Mouse (Mus musculus) cortical plate, adult 2 months (tissue): Measurements from ENCODE around the gene Angptl3. TPM values are rescaled to one million over a fixed set of nuclear protein-coding genes. Genes with fewer than 3 reads are reported as not detected.

Experiments used
- H3K27ac ChIP-seq: fragments of 200-500 bp; 2 replicates; pipeline ENCODE4 v1.5.1; 2012; ENCODE audit warnings: low read length, control low read depth, inconsistent platforms; ENCODE audit not compliant: insufficient read depth
- H3K4me1 ChIP-seq: fragments of 200-500 bp; 2 replicates; pipeline ENCODE4 v1.6.1; 2011; ENCODE audit warnings: low read length; ENCODE audit not compliant: control insufficient read depth, insufficient read depth
- H3K4me3 ChIP-seq: fragments of 200-500 bp; 2 replicates; pipeline ENCODE4 v1.5.1; 2011; ENCODE audit warnings: mild to moderate bottlenecking, low read length, control low read depth; ENCODE audit not compliant: insufficient read depth
- CTCF ChIP-seq: fragments of 200-500 bp; IDR thresholded peaks from 2 replicates; pipeline ENCODE4 v1.5.1; 2011; ENCODE audit warnings: mild to moderate bottlenecking, control low read depth, low read length; ENCODE audit not compliant: insufficient read depth; ENCODE audit errors: extremely low read depth
- POLR2A ChIP-seq: fragments of 200-500 bp; IDR thresholded peaks from 2 replicates; pipeline ENCODE4 v1.6.1; 2011; ENCODE audit warnings: mild to moderate bottlenecking, low read length, control low read depth; ENCODE audit not compliant: insufficient read depth; ENCODE audit errors: extremely low read depth
- polyA plus RNA-seq: library from polyadenylated mRNA; depleted of rRNA; stranded (reverse); fragments of >200 nt; gene quantifications from 2 replicates; pipeline ENCODE4 v1.2.3, GENCODE M21; 2012; rRNA removed

Gene Angptl3
- polyA plus RNA-seq, 1 experiment = 0.38 TPM

- no peak overlapping the region for H3K27ac ChIP-seq
- TF ChIP-seq CTCF (no peak), POLR2A (no peak)
- H3K4me3 ChIP-seq = no peak overlapping the region
- H3K4me1 ChIP-seq = no peaks in the 10 kb centered on the region
Observed at GRCm38 (mm10) chr4:99046471-99046870, 15.7 kb downstream of the Angptl3 start.

- no peak overlapping the region for H3K4me3 ChIP-seq
- H3K4me1 ChIP-seq = no peaks in the 10 kb centered on the region
- TF ChIP-seq POLR2A = no peak
- no peak for TF ChIP-seq CTCF
- H3K27ac ChIP-seq = no peak overlapping the region
Observed at GRCm38 (mm10) chr4:99048581-99048980, 17.8 kb downstream of the Angptl3 start.

- no peak overlapping the region for H3K27ac ChIP-seq
- TF ChIP-seq POLR2A (no peak), CTCF (no peak)
- H3K4me1 ChIP-seq = no peaks in the 10 kb centered on the region; the same call in 1 of the 2 replicates
- H3K4me3 ChIP-seq = no peak overlapping the region
Observed at GRCm38 (mm10) chr4:99064524-99064923, 33.8 kb downstream of the Angptl3 start.

GRCm38 (mm10) chr4:99068806-99069205, 38.1 kb downstream of the Angptl3 start:
- Histone ChIP-seq H3K4me1 (no peaks in the 10 kb centered on the region; the same call in 1 of the 2 replicates), H3K4me3 (no peak overlapping the region), H3K27ac (no peak overlapping the region)
- TF ChIP-seq CTCF (no peak), POLR2A (no peak)

GRCm38 (mm10) chr4:99078005-99078404, 47.3 kb downstream of the Angptl3 start:
- H3K4me1 ChIP-seq = no peaks in the 10 kb centered on the region
- H3K27ac ChIP-seq = no peak overlapping the region
- no peak overlapping the region for H3K4me3 ChIP-seq
- no peak for TF ChIP-seq CTCF
- no peak for TF ChIP-seq POLR2A

- peaks cover 3% of the 10 kb centered on the region; the same call in 1 of the 2 replicates for H3K4me1 ChIP-seq
- no peak for TF ChIP-seq CTCF
- no peak for TF ChIP-seq POLR2A
- H3K4me3 ChIP-seq = no peak overlapping the region
Observed at GRCm38 (mm10) chr4:99081169-99081568, 50.4 kb downstream of the Angptl3 start.

GRCm38 (mm10) chr4:99083862-99084261, 53.1 kb downstream of the Angptl3 start:
- Histone ChIP-seq H3K4me1 (peaks cover 3% of the 10 kb centered on the region; the same call in 1 of the 2 replicates), H3K27ac (no peak overlapping the region), H3K4me3 (no peak overlapping the region)
- TF ChIP-seq CTCF = no peak
- TF ChIP-seq POLR2A = no peak

More at GRCm38 (mm10) chr4:99081169-99081568, 50.4 kb downstream of the Angptl3 start:
- H3K27ac ChIP-seq = no peak overlapping the region

GRCm38 (mm10) chr4:99087760-99088485, 57.2 kb downstream of the Angptl3 start:
- no peak for TF ChIP-seq CTCF
- TF ChIP-seq POLR2A = no peak
- H3K4me3 ChIP-seq = no peak overlapping the region
- peaks cover 5% of the 10 kb centered on the region; the same call in 1 of the 2 replicates for H3K4me1 ChIP-seq
- no peak overlapping the region for H3K27ac ChIP-seq

- TF ChIP-seq CTCF = no peak
- H3K27ac ChIP-seq = no peak overlapping the region
- no peak overlapping the region for H3K4me3 ChIP-seq
- H3K4me1 ChIP-seq = peaks cover 2% of the 10 kb centered on the region; the same call in 1 of the 2 replicates
Observed at GRCm38 (mm10) chr4:99091151-99091701, 60.5 kb downstream of the Angptl3 start.

- H3K4me3 ChIP-seq = no peak overlapping the region
- H3K27ac ChIP-seq = no peak overlapping the region
- peaks cover 2% of the 10 kb centered on the region; the same call in 1 of the 2 replicates for H3K4me1 ChIP-seq
- TF ChIP-seq CTCF (no peak), POLR2A (no peak)
Observed at GRCm38 (mm10) chr4:99091777-99092176, 61.0 kb downstream of the Angptl3 start.

Other genes starting within 250 kb of the Angptl3 start
- 2.4 and 2.5 TPM in 2 replicates for gene Kank4, start 213.4 kb upstream of the Angptl3 start, polyA plus RNA-seq
- not detected in 2 replicates for gene I0C0044D17Rik, start 207.1 kb upstream of the Angptl3 start, polyA plus RNA-seq
- gene Usp1, start 107.1 kb upstream of the Angptl3 start, polyA plus RNA-seq = 12.5 and 13.5 TPM in 2 replicates
- 55.2 and 65.2 TPM in 2 replicates for gene Dock7, start 90.0 kb downstream of the Angptl3 start, polyA plus RNA-seq
- 37.9 and 38.3 TPM in 2 replicates for gene Atg4c, start 163.0 kb downstream of the Angptl3 start, polyA plus RNA-seq